Mouse (Mus musculus) left cerebral cortex, postnatal 25 days (tissue): ENCODE data around the gene Mcf2l. TPM values are rescaled to one million over a fixed set of nuclear protein-coding genes. Genes with fewer than 3 reads are reported as not detected.

ENCODE experiments used
- DNase-seq, 2 experiments: peaks; one replicate each; pipeline ENCODE4 v3.0.0; 2022; ENCODE audit warnings: low spot score in 2 of 2, mixed read lengths in 1 of 2
- intact Hi-C: fragments of 180-260 bp; cut with DNase I; formaldehyde crosslinking; loops from one replicate; pipeline ENCODE4 v1.15.1; 2025
- total RNA-seq, 2 experiments: library from RNA; stranded (reverse); gene quantifications; 2 replicates each; pipeline ENCODE4 v1.2.3; 2021

Mcf2l gene
- total RNA-seq, 2 experiments from 2014 or later: 241 to 256 TPM

GRCm38 (mm10) chr8:12905122-12905521, 31.5 kb downstream of the Mcf2l start:
- intact Hi-C loops: no loop called here

GRCm38 (mm10) chr8:12905599-12906321, 32.2 kb downstream of the Mcf2l start:
- DNase-seq: no peak
- intact Hi-C loops: no loop called here

More at GRCm38 (mm10) chr8:12905122-12905521, 31.5 kb downstream of the Mcf2l start:
- no peak for DNase-seq

DNA sequence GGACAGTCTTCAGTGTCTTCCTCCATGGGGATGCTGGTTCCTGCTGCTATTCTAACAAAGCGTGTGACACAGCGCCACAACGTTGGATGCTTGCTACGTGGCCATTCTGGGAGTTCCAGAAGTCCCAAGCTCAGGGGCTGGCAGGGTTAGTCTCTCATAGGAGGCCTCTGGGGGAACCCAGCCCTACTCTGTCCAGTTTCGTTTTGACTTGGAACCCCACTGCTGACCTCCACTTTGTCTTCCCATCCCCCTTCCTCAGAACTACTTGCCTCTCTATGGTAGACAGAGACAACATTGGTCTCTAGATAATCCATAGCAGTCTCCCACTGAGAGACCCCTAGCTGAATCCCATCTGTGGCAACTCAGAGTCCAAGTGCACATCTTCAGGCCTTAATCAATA, 33.0 kb downstream of the Mcf2l start:
- DNase-seq: no peak
- intact Hi-C loops: no loop called here

- intact Hi-C loops: no loop called here
- DNase-seq: no peak
Measured at GRCm38 (mm10) chr8:12907730-12908129, 34.1 kb downstream of the Mcf2l start.

GRCm38 (mm10) chr8:12912011-12912410, 38.4 kb downstream of the Mcf2l start:
- intact Hi-C loops: no loop called here

GRCm38 (mm10) chr8:12915187-12916006, 41.8 kb downstream of the Mcf2l start:
- DNase-seq: peak; percentile 62 to 69
- intact Hi-C loops: loop anchor here (1.0 kb wide), 1 partner anchor 70 kb away; no protein-coding TSS in a partner anchor

More at GRCm38 (mm10) chr8:12912011-12912410, 38.4 kb downstream of the Mcf2l start:
- DNase-seq: no peak

- intact Hi-C loops: loop anchor here (1.0 kb wide), 1 partner anchor 69 kb away; no protein-coding TSS in a partner anchor
- no peak for DNase-seq
Measured at GRCm38 (mm10) chr8:12916156-12916900, 42.7 kb downstream of the Mcf2l start.

- peak; percentile 44 to 60 for DNase-seq
- intact Hi-C loops: no loop called here
Measured at GRCm38 (mm10) chr8:12917029-12917428, 43.4 kb downstream of the Mcf2l start.

GRCm38 (mm10) chr8:12917831-12918230, 44.2 kb downstream of the Mcf2l start:
- DNase-seq: no peak
- intact Hi-C loops: no loop called here

- DNase-seq: no peak
- intact Hi-C loops: no loop called here
Measured at GRCm38 (mm10) chr8:12920599-12920998, 47.0 kb downstream of the Mcf2l start.

- intact Hi-C loops: no loop called here
Measured at GRCm38 (mm10) chr8:12925051-12925450, 51.4 kb downstream of the Mcf2l start.

DNA sequence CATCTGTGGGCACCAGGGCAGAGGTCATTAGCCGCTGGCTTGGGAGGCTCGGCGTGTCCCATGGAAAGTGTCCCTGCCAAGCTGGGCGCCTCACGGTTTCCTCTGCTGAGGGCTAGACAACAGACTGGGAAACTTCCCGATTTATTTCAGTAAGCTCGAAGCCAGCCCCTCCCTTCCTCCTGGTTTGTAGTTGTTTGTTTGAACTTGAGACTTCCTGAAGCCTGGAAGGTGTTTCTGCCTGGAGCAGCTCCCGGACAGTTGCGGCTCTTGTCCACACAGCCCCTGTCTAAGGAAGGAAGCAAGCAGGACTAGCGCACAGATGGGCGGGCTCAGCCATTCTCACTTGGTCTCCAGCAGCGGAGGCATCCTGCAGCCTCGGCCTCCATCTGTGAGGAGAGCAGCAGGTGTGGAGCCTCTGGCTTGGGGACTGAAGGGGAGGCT, 52.4 kb downstream of the Mcf2l start:
- intact Hi-C loops: loop anchor here (2.0 kb wide), 1 partner anchor 29 kb away; no protein-coding TSS in a partner anchor
- DNase-seq: no peak

More at GRCm38 (mm10) chr8:12925051-12925450, 51.4 kb downstream of the Mcf2l start:
- DNase-seq: no peak

GRCm38 (mm10) chr8:12927204-12927983, 53.8 kb downstream of the Mcf2l start:
- DNase-seq: peak in 1 of 2 experiments; percentile 71
- intact Hi-C loops: loop anchor here (2.0 kb wide), 1 partner anchor 31 kb away; no protein-coding TSS in a partner anchor

DNA sequence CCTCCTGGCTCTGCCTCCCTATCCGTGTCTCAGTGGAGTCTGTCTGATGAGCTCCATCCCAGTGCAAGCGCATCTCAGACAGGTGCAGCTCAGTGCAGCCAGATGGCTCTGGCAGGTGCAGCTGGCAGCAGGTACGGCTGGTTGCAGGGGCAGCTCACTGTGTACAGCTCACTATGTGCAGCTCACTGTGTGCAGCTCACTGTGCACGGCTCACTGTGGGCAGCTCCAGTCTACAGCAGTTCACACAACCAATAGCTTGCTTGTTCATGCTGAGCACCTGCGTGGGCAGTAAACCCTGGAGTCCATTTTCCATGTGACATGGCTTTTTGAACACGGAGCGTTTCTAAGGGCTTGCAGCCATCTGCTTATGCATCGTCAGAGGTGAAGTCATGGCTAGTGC, 54.4 kb downstream of the Mcf2l start:
- intact Hi-C loops: no loop called here
- DNase-seq: no peak

DNA sequence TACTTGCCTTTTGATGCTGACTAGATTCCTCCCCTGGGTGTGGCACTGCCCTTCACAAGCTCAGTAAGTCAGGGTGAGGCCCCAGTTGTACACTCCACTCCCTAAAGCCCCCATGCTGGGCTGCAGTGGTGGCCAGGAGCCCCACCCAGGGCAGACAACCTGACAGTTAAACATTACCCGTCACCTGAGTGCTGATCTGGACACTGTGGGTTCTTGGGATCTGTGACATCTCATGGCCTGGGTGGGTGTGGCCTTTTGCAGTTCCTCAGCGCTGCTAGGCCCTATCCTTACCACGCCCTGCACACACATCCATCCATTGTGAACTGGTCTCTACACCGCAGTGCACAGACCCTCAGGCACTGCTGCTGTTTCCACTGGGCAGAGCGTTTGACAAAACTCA, 55.3 kb downstream of the Mcf2l start:
- intact Hi-C loops: no loop called here
- no peak for DNase-seq

- intact Hi-C loops: no loop called here
- no peak for DNase-seq
Measured at GRCm38 (mm10) chr8:12930290-12930689, 56.7 kb downstream of the Mcf2l start.

DNA sequence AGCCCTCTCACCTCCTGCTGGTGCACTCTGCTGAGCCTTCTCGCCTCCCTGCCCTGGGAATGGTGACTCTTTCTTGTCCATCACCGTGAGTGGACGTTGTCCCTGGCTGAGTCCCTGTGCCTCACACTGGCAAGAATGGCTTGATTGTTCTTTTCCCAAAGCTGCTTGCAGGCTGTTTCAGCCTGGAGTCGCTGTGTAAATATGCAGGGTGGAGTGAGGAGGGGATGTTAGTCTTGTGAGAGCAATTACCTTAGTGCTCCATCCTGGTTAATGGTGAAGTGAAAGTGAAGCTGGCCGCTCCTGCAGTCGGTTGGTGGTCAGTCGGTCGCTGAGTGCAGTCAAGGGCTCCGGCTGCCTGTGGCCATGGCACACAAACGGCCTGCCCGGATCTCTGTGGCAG, 57.8 kb downstream of the Mcf2l start:
- no peak for DNase-seq
- intact Hi-C loops: no loop called here

GRCm38 (mm10) chr8:12932520-12932919, 58.9 kb downstream of the Mcf2l start:
- intact Hi-C loops: no loop called here

DNA sequence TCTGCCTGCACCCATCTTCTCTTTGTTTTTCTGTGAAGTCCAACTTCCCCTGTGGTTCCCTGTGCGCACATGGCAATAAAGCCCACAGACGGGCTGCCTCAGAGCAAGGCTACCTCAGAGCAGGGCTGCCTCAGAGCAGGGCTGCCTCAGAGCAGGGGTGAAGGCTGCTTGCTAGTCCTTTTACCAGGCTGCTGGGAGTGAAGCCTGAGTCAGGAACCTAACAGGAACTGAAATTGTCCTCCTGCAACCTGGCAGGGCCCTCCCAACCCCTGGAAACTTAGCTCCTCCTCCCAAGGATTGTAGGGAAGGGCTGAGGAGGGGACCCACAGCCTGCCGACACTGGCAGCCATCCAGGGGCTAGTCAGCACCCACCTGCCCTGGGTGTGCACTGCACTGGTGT, 60.2 kb downstream of the Mcf2l start:
- intact Hi-C loops: no loop called here
- DNase-seq: no peak

More at GRCm38 (mm10) chr8:12932520-12932919, 58.9 kb downstream of the Mcf2l start:
- no peak for DNase-seq
